Mouse (Mus musculus) MEL-GATA-1-ER (cell line): ENCODE results near the gene Gigyf1.

Experiments
- DNase-seq: peaks from one replicate; pipeline ENCODE4 v3.0.0-alpha.2; 2012; ENCODE audit warnings: low read depth; ENCODE audit errors: extremely low read depth

The Gigyf1 gene

DNA sequence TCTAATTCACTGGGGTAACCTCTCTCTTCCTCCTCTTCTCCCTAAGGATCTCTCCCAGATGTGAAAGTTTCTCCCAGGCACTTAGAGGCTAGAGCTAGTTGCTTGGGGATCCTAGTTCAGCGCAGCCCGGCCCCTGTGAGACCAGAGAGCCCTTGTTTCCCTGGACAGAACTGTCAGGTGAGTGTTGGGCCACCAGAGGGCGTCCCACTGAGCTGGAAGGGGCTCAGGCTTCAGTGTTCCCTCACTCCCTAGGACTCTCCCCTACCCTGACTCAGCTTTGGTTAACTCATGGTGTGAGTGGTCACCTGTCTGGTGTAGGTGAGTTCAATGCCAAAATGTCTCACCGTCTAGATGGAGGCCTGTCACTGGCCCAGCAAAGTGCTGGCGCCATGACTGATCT is at the start of gene Gigyf1:
Gigyf1 (plus strand) TSS at position 113 of the 400 bp plus-strand sequence.
- DNase-seq = no peak

GRCm38 (mm10) chr5:137472252-137472904 is 46.0 kb upstream of the Gigyf1 start:
- peak; percentile 66 for DNase-seq

GRCm38 (mm10) chr5:137474351-137474750 is 44.0 kb upstream of the Gigyf1 start:
- DNase-seq = no peak

DNA sequence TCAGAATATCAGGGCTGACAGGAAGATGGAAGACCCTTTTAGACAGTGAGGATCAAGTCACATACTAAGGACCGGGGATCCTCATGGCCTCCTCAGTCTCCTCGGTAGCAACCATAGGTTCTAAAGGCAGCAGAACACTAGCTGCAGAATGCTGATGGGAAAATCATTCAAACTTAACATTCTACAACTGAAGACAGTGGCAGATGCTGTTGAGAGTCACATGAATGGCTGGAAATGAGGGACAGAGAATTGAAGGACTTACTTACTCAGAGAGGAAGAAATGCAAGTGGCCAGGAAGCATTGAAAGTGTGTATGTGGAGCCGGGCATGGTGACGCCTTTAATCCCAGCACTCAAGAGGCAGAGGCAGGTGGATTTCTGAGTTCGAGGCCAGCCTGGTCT is 41.4 kb upstream of the Gigyf1 start, which contains the start of gene Zan:
Zan (minus strand) TSS at position 101 of the 400 bp plus-strand sequence.
- DNase-seq = no peak

DNA sequence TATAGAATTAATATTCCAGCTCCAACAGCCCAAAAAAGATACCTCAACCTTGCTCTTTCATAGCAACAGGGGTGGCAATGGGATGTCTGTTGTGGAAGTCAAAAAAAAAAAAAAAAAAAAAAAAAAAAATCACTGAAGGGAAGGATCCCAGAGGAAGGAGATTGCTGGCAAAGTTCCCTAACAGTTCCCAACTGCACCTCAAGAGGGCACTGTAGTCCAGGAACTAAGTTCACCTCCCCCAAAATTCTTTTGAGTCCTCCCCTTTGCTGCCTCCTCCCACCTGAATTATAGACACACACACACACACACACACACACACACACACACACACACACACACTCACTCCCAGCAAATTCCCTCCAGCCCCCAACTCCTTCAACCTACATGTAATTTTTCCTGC is 37.2 kb upstream of the Gigyf1 start:
- peak; percentile 47 for DNase-seq

DNA sequence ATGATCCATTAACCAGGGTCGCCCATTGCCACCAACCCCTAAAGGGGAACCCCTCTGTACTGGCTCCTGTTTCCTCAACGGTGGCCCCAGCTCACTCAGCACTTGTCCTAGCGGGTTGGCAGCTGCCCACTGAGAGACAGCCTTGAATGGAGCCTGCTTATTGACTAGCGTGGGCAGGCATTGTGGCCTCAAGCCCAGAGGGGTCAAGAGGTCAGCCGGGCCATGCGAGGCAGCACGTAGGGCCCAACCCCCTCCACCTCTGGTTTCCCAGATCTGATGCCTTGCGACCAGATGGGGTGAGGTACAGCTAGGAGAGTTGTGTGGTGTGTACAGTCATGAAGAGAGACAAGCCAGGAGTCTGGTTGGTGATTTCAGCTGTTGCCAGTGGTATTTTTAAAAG is 36.5 kb upstream of the Gigyf1 start:
- DNase-seq = no peak

GRCm38 (mm10) chr5:137485071-137485850 is 33.1 kb upstream of the Gigyf1 start:
- no peak for DNase-seq

GRCm38 (mm10) chr5:137485851-137486155 is 32.5 kb upstream of the Gigyf1 start:
- DNase-seq = no peak

DNA sequence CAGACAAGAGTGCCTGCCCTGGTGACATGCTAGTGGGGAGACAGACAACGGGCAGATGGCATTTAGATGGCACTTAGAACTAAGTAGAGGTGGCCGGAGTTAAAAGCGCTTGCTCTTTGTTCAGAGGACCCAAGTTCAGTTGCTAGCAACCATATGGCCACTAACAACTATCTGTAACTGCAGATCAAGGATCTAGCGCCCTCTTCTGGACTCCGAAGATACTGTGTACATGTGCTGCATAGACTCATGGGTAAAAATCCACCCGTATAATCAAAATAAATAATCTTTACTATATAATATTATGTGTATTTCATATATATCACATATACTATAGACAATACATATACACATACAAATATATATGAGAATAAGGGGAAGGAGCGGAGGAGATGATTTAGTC is 30.7 kb upstream of the Gigyf1 start:
- no peak for DNase-seq

DNA sequence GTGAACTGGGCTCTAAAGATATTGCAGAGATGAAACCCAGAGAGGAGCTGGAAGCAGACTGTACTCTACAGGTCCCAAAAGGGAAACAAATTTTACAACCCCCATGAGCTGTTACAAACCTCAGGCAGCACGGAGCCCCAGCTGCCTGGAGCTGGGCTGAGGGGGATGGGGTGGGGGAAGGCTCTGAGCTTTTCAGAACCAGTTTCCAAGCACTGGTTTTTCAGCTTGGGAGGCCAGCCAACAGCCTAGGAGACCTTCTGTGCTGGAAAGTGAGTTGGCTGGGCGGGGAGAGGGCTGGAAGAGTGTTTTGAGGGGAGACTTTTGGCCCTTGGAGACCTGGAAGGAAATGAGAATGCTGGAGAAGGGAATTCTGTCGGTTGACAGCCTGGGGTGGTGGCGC is 26.8 kb upstream of the Gigyf1 start:
- DNase-seq = no peak

DNA sequence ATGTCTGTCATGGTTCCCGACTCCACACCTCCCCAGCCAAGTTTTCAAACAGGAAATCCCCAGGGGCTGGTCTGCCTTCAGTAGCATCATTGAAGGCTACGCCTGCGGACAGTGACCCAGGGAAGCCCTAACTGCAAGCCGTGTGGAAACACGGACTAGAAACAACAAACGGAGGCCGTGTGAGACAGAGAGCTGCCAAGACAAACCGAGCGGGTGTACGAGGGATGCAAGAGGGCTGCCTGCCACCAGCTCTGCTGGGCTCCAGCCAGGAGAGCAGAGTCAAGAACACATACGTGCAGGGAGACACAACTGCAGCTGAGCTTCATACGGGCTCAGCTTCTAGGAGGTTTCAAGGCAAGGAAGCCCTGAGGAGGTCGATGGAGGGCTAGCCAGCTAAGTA is 24.5 kb upstream of the Gigyf1 start:
- no peak for DNase-seq

GRCm38 (mm10) chr5:137500186-137500585 is 18.2 kb upstream of the Gigyf1 start:
- no peak for DNase-seq

DNA sequence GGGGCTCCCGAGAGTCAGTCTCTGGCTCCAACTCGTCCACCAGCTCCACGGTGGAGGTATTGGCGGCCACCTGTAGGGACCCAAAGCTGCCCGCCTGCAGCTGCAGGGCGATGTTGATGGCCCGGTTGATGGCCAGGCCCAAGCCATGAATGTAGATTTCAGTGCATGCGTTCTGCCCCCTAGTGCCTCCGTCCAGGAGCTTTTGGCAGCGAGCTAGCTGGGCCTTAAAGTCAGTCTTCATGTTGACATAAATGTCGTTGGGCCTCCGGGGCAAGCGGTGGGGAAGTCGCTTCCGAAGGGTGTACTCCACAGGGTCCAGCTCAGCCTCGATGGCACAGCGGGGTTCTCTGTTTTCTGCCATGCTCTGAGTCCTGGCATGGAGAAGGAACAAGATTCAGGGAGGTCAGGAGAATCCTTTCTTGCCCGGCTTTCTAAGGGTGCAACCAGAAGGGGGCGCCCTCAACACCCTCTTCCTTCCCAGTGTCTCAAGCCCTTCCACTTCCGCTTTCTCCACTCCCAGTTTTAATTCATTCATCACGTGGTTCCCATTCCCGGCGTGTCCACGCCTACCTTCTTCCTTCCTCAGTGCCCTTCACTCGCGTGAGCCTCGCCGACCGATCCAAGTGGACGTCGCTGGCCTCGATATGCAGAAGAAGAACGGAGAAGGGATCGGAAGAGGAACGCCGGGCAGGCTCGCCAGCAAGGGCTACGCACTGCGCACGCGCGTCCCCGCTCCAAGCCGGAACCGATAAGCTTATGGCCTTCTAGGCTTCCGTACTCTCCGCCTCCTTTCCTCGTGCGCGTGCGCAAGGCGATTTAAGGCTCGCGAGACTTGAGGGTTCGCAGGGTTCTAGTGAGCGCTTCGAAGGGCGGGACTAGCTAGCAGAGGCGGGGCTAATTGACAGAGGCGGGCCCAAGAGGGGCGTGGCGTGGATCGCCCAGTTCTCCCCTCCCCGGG is 16.4 kb upstream of the Gigyf1 start, which contains the start of gene Pop7:
Pop7 (minus strand) TSS at position 810 of the 958 bp plus-strand sequence.
- DNase-seq = peak; percentile 95

- DNase-seq = peak; percentile 70
These were observed 15.7 kb upstream of the Gigyf1 start for GRCm38 (mm10) chr5:137502667-137503110.

GRCm38 (mm10) chr5:137504041-137504440 is 14.3 kb upstream of the Gigyf1 start:
- DNase-seq = no peak

GRCm38 (mm10) chr5:137510014-137510501 is 8.3 kb upstream of the Gigyf1 start:
- no peak for DNase-seq

DNA sequence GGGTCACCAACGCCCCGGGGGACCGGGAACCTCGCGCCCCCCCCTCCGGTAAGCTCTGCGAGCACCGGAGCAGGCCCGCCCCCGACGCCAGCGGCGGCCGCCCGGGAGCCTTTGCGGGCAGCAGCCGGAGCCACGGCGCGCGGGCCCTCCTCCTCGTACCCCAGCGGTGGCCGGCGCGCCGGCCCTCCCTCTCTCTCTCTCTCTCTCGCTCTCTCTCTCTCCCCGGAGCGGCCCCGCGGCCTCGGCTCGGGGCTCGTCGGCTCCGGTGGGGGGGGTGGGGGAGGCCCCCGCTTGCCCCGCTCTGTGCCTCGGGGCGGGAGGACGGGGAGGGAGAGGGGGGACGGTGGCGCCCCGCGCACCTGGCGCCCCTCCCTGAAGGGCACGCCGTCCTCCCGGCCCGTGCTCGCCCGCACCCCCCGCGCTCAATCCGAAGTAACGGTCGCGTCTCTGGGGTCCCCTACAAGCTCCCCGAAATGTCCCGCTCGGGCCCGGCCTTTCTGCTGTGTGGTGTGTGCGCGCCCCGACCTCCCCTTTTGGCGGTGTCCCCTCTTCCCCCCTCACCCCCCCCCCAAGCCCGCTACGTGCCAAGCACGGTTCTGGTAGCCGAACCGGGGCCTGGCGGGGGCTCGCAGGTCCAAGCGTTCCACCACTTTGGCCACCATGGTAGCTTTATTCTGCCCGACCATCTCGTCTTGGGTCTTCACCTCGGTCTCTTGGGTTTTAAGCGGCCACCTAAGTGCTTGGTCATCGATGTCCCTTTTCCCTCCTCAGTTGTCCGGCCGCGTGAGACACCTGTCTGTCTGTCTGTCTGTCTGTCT is 7.6 kb upstream of the Gigyf1 start:
- no peak for DNase-seq

- DNase-seq = no peak
These were observed 6.6 kb upstream of the Gigyf1 start for GRCm38 (mm10) chr5:137511706-137512105.

GRCm38 (mm10) chr5:137512847-137513794 is 5.2 kb upstream of the Gigyf1 start:
- DNase-seq = no peak
